8 mouse cellular contexts compared by ENCODE assay signal in genomic region chr8:22397811-22398141, GRCm38 (mm10). TPM values are rescaled to one million over a fixed set of nuclear protein-coding genes. Genes with fewer than 3 reads are reported as not detected.
DNase-seq lines count a peak whose midpoint lies in the region; ATAC-seq and TF ChIP-seq lines count a peak whose summit lies in the region.

No protein-coding gene starts in this region.

- ATAC-seq in erythroblast, adult 5-6 weeks (replicated peaks; ENCODE audit: low FRiP score, poor library complexity, severe bottlenecking), result no peak
- peak; percentile 1; the same call in 1 of the 2 replicates for ATAC-seq in forebrain, embryonic 11.5 days (replicated peaks; ENCODE audit: low FRiP score)
- ATAC-seq in liver, embryonic 14.5 days (ENCODE audit: insufficient read depth), result no peak

- peak; percentile 42 for DNase-seq in 416B (ENCODE audit: low read depth)
- no peak for DNase-seq in forebrain, embryonic 11.5 days (ENCODE audit: low spot score)
- DNase-seq in liver, embryonic 14.5 days (ENCODE audit: low read depth in 3 of 3, low spot score in 3 of 3), result no peak
- no peak for DNase-seq in right cerebral cortex, postnatal 4 days
- no peak for DNase-seq in layer of hippocampus, postnatal 25 days (ENCODE audit: extremely low spot score in 1 of 2, low spot score in 1 of 2)
- DNase-seq in adrenal gland, postnatal 25 days, result no peak

- peak overlapping the region; percentile 88 for H3K4me2 ChIP-seq in forebrain, embryonic 11.5 days (ENCODE audit: low read depth, low read length, severe bottlenecking)
- peak overlapping the region; percentile 73 for H3K4me2 ChIP-seq in liver, embryonic 14.5 days (ENCODE audit: low read depth)

- H3K4me1 ChIP-seq in erythroblast, embryonic 14.5 days (ENCODE audit: control insufficient read depth), result peaks cover 29% of the 10 kb centered on the region
- H3K4me1 ChIP-seq in forebrain, embryonic 11.5 days (replicated peaks; ENCODE audit: control insufficient read depth, insufficient read depth, low read length), result no peaks in the 10 kb centered on the region
- peaks cover 0 to 19% of the 10 kb centered on the region in 2 experiments; a peak in 2 of 4 replicates for H3K4me1 ChIP-seq in liver, embryonic 14.5 days (replicated peaks; ENCODE audit: control insufficient read depth in 2 of 2, insufficient read depth in 2 of 2, low read length in 1 of 2)

- no peak for TF ChIP-seq EP300 in liver, embryonic 14.5 days (IDR thresholded peaks at IDR 0.05; ENCODE audit: low read depth)

- no peaks in the 10 kb centered on the region for H3K9me3 ChIP-seq in erythroblast, embryonic 14.5 days (ENCODE audit: control insufficient read depth, low read length)
- H3K9me3 ChIP-seq in forebrain, embryonic 11.5 days (ENCODE audit: control insufficient read depth, low read length), result no peaks in the 10 kb centered on the region
- H3K9me3 ChIP-seq in liver, embryonic 14.5 days (ENCODE audit: control insufficient read depth, low read length), result no peaks in the 10 kb centered on the region

- no peaks in the 10 kb centered on the region; the same call in 1 of the 2 replicates for H3K36me3 ChIP-seq in erythroblast, embryonic 14.5 days (ENCODE audit: control insufficient read depth)
- H3K36me3 ChIP-seq in forebrain, embryonic 11.5 days (ENCODE audit: control insufficient read depth, insufficient read depth, low read length), result no peaks in the 10 kb centered on the region
- no peaks in the 10 kb centered on the region for H3K36me3 ChIP-seq in liver, embryonic 14.5 days (replicated peaks; ENCODE audit: control insufficient read depth, insufficient read depth, low read depth)

- peak overlapping the region; percentile 68 for H3K4me3 ChIP-seq in erythroblast, embryonic 14.5 days (replicated peaks)
- H3K4me3 ChIP-seq in forebrain, embryonic 11.5 days (ENCODE audit: low read depth, low read length), result peak overlapping the region; percentile 73
- H3K4me3 ChIP-seq in liver, embryonic 14.5 days (ENCODE audit: insufficient read depth in 1 of 2, low read depth in 2 of 2, low read length in 2 of 2), result peak overlapping the region; percentile 73 to 87

- no peak for TF ChIP-seq CTCF in liver, embryonic 14.5 days (IDR thresholded peaks at IDR 0.05; ENCODE audit: low read depth)

- H3K9ac ChIP-seq in forebrain, embryonic 11.5 days (ENCODE audit: low read length), result peak overlapping the region; percentile 76
- peak overlapping the region; percentile 58 for H3K9ac ChIP-seq in liver, embryonic 14.5 days (replicated peaks)

- H3K27ac ChIP-seq in forebrain, embryonic 11.5 days (ENCODE audit: low read depth, low read length), result peak overlapping the region; percentile 31
- no peak overlapping the region for H3K27ac ChIP-seq in liver, embryonic 14.5 days

- H3K27me3 ChIP-seq in erythroblast, embryonic 14.5 days (ENCODE audit: control insufficient read depth), result peaks cover 6% of the 10 kb centered on the region
- no peaks in the 10 kb centered on the region for H3K27me3 ChIP-seq in forebrain, embryonic 11.5 days (ENCODE audit: control insufficient read depth, insufficient read depth, low read length)
- no peaks in the 10 kb centered on the region for H3K27me3 ChIP-seq in liver, embryonic 14.5 days (ENCODE audit: control insufficient read depth, insufficient read depth, low read length)

- WGBS in forebrain, embryonic 11.5 days, result 0% methylated on average over 13 of the region's 13 CpGs
- WGBS in liver, embryonic 14.5 days (ENCODE audit: insufficient replicate concordance), result 1% methylated on average over 13 of the region's 13 CpGs

RNA-seq across cellular contexts. Expression of gene Slc25a15, which starts 0.6 kb away (rescaled TPM):
- 0.06 and 0.08 TPM in 2 replicates for polyA plus RNA-seq in erythroblast, embryonic 14.5 days (2012)
- 1.3 TPM in 1 of 2 replicates, not detected in the other for total RNA-seq in erythroblast, adult 5-6 weeks (2015; ENCODE audit: low replicate concordance)
- 0.85 and 1.5 TPM in 2 replicates for total RNA-seq in erythroblast, adult 5-6 weeks (2017; ENCODE audit: low replicate concordance)
- polyA plus RNA-seq in forebrain, embryonic 11.5 days (2014; fragmentation: Nextera tagmentation; extraction: Ambion mirVana), result 17.4 and 18.2 TPM in 2 replicates
- 6.5 and 8.7 TPM in 2 replicates for polyA plus RNA-seq in liver, embryonic 14.5 days (2012; rRNA removed)
- 17.2 and 19.3 TPM in 2 replicates for polyA plus RNA-seq in liver, embryonic 14.5 days (2014; fragmentation: Nextera tagmentation; extraction: Ambion mirVana)
- 10 to 100 TPM; 10.9 to 11.0 TPM for total RNA-seq in layer of hippocampus, postnatal 25 days (2021)
- total RNA-seq in adrenal gland, postnatal 25 days (2021), result 16.7 and 18.3 TPM in 2 replicates

RNA-seq across cellular contexts. Expression of gene Mrps31, which starts 13.4 kb away (rescaled TPM):
- polyA plus RNA-seq in erythroblast, embryonic 14.5 days (2012), result 0.10 and 0.11 TPM in 2 replicates
- total RNA-seq in erythroblast, adult 5-6 weeks (2015; ENCODE audit: low replicate concordance), result 0.96 and 4.6 TPM in 2 replicates
- total RNA-seq in erythroblast, adult 5-6 weeks (2017; ENCODE audit: low replicate concordance), result 6.4 and 12.3 TPM in 2 replicates
- polyA plus RNA-seq in forebrain, embryonic 11.5 days (2014; fragmentation: Nextera tagmentation; extraction: Ambion mirVana), result 37.3 and 43.6 TPM in 2 replicates
- 6.5 and 12.0 TPM in 2 replicates for polyA plus RNA-seq in liver, embryonic 14.5 days (2012; rRNA removed)
- polyA plus RNA-seq in liver, embryonic 14.5 days (2014; fragmentation: Nextera tagmentation; extraction: Ambion mirVana), result 28.3 and 29.3 TPM in 2 replicates
- total RNA-seq in layer of hippocampus, postnatal 25 days (2021), result 10 to 100 TPM; 21.0 to 25.4 TPM
- total RNA-seq in adrenal gland, postnatal 25 days (2021), result 33.6 and 38.0 TPM in 2 replicates
